Mouse (Mus musculus): ENCODE results near the gene 1600014C10Rik.

- TF ChIP-seq POLR2A (IDR thresholded peaks at IDR 0.05; ENCODE audit: insufficient read depth, low read length), result no peak
- no peak for TF ChIP-seq EP300 (IDR thresholded peaks at IDR 0.05; ENCODE audit: insufficient read depth, low read depth, low read length)
Observed at GRCm38 (mm10) chr7:38214473-38215214, 31.6 kb downstream of the 1600014C10Rik start.
